Mouse (Mus musculus): Measurements from ENCODE around the gene Tmem219. TPM values are rescaled to one million over a fixed set of nuclear protein-coding genes. Genes with fewer than 3 reads are reported as not detected.

The Tmem219 gene
- 22.8 and 29.8 TPM in 2 replicates for polyA plus RNA-seq (2015; fragmentation: Nextera tagmentation; extraction: Ambion mirVana)

GRCm38 (mm10) chr7:126922624-126923060, at the start of gene Tmem219:
Gene Tmem219 (minus strand): TSS chr7:126922917.

GRCm38 (mm10) chr7:126949793-126950646, 27.3 kb upstream of the Tmem219 start, which contains the start of gene Sez6l2:
Gene Sez6l2 (plus strand): TSS chr7:126950563.

GRCm38 (mm10) chr7:126949403-126949792, 26.7 kb upstream of the Tmem219 start, which contains the start of gene Asphd1:
Gene Asphd1 (minus strand): TSS chr7:126949582.

GRCm38 (mm10) chr7:126928384-126929037, 5.8 kb upstream of the Tmem219 start, which contains the start of gene Kctd13:
Gene Kctd13 (plus strand): TSS chr7:126928879.

GRCm38 (mm10) chr7:126884286-126885164, 38.2 kb downstream of the Tmem219 start, which contains the start of gene Taok2:
Gene Taok2 (minus strand): TSS chr7:126884703.

GRCm38 (mm10) chr7:126862147-126862784, 60.5 kb downstream of the Tmem219 start, which contains the start of gene Ino80e:
Gene Ino80e (minus strand): TSS chr7:126862377.

GRCm38 (mm10) chr7:126861429-126862130, 61.1 kb downstream of the Tmem219 start, which contains the start of gene Hirip3:
Gene Hirip3 (plus strand): TSS chr7:126861972.

GRCm38 (mm10) chr7:126847116-126847420, 75.6 kb downstream of the Tmem219 start, which contains the start of gene Doc2a:
Gene Doc2a (plus strand): TSS chr7:126847416.

Other genes with a start within 250 kb of the Tmem219 start
- gene Sult1a1, start 246.5 kb downstream of the Tmem219 start, polyA plus RNA-seq (2015; fragmentation: Nextera tagmentation; extraction: Ambion mirVana) = 27.9 and 56.4 TPM in 2 replicates
- 73.2 and 75.7 TPM in 2 replicates for gene Bola2, start 227.5 kb downstream of the Tmem219 start, polyA plus RNA-seq (2015; fragmentation: Nextera tagmentation; extraction: Ambion mirVana)
- 3.7 and 5.2 TPM in 2 replicates for gene Slx1b, start 227.1 kb downstream of the Tmem219 start, polyA plus RNA-seq (2015; fragmentation: Nextera tagmentation; extraction: Ambion mirVana)
- gene Coro1a, start 215.1 kb downstream of the Tmem219 start, polyA plus RNA-seq (2015; fragmentation: Nextera tagmentation; extraction: Ambion mirVana) = 12.8 and 18.1 TPM in 2 replicates
- gene Mapk3, start 163.3 kb downstream of the Tmem219 start, polyA plus RNA-seq (2015; fragmentation: Nextera tagmentation; extraction: Ambion mirVana) = 40.3 and 40.6 TPM in 2 replicates
- 1.2 and 2.3 TPM in 2 replicates for gene Gdpd3, start 156.6 kb downstream of the Tmem219 start, polyA plus RNA-seq (2015; fragmentation: Nextera tagmentation; extraction: Ambion mirVana)
- 155 and 192 TPM in 2 replicates for gene Ypel3, start 146.0 kb downstream of the Tmem219 start, polyA plus RNA-seq (2015; fragmentation: Nextera tagmentation; extraction: Ambion mirVana)
- 0.15 and 0.27 TPM in 2 replicates for gene Tbx6, start 141.4 kb downstream of the Tmem219 start, polyA plus RNA-seq (2015; fragmentation: Nextera tagmentation; extraction: Ambion mirVana)
- 94.5 and 113 TPM in 2 replicates for gene Ppp4c, start 130.4 kb downstream of the Tmem219 start, polyA plus RNA-seq (2015; fragmentation: Nextera tagmentation; extraction: Ambion mirVana)
- 1.6 and 1.8 TPM in 2 replicates for gene Fam57b, start 125.2 kb downstream of the Tmem219 start, polyA plus RNA-seq (2015; fragmentation: Nextera tagmentation; extraction: Ambion mirVana)
- not detected in 2 replicates for gene 4930451I11Rik, start 91.3 kb downstream of the Tmem219 start, polyA plus RNA-seq (2015; fragmentation: Nextera tagmentation; extraction: Ambion mirVana)
- 0.24 and 0.37 TPM in 2 replicates for gene Doc2a, start 75.5 kb downstream of the Tmem219 start, polyA plus RNA-seq (2015; fragmentation: Nextera tagmentation; extraction: Ambion mirVana)
- 10.0 TPM in 2 replicates for gene Hirip3, start 60.9 kb downstream of the Tmem219 start, polyA plus RNA-seq (2015; fragmentation: Nextera tagmentation; extraction: Ambion mirVana)
- 28.3 and 39.2 TPM in 2 replicates for gene Ino80e, start 60.5 kb downstream of the Tmem219 start, polyA plus RNA-seq (2015; fragmentation: Nextera tagmentation; extraction: Ambion mirVana)
- gene Taok2, start 38.2 kb downstream of the Tmem219 start, polyA plus RNA-seq (2015; fragmentation: Nextera tagmentation; extraction: Ambion mirVana) = 17.4 and 18.3 TPM in 2 replicates
- 6.0 and 7.1 TPM in 2 replicates for gene Kctd13, start 6.0 kb upstream of the Tmem219 start, polyA plus RNA-seq (2015; fragmentation: Nextera tagmentation; extraction: Ambion mirVana)
- not detected in 2 replicates for gene Asphd1, start 26.7 kb upstream of the Tmem219 start, polyA plus RNA-seq (2015; fragmentation: Nextera tagmentation; extraction: Ambion mirVana)
- gene Sez6l2, start 27.6 kb upstream of the Tmem219 start, polyA plus RNA-seq (2015; fragmentation: Nextera tagmentation; extraction: Ambion mirVana) = 0.65 and 0.96 TPM in 2 replicates
- gene Cdipt, start 53.0 kb upstream of the Tmem219 start, polyA plus RNA-seq (2015; fragmentation: Nextera tagmentation; extraction: Ambion mirVana) = 45.2 and 57.4 TPM in 2 replicates
- gene Cdiptos, start 53.2 kb upstream of the Tmem219 start, polyA plus RNA-seq (2015; fragmentation: Nextera tagmentation; extraction: Ambion mirVana) = 1.2 and 1.6 TPM in 2 replicates
- 13.8 and 18.8 TPM in 2 replicates for gene Mvp, start 91.7 kb upstream of the Tmem219 start, polyA plus RNA-seq (2015; fragmentation: Nextera tagmentation; extraction: Ambion mirVana)
- gene Pagr1b, start 93.6 kb upstream of the Tmem219 start, polyA plus RNA-seq (2015; fragmentation: Nextera tagmentation; extraction: Ambion mirVana) = not detected in 2 replicates
- 37.2 and 37.9 TPM in 2 replicates for gene Pagr1a, start 94.4 kb upstream of the Tmem219 start, polyA plus RNA-seq (2015; fragmentation: Nextera tagmentation; extraction: Ambion mirVana)
- gene Gm42742, start 98.2 kb upstream of the Tmem219 start, polyA plus RNA-seq (2015; fragmentation: Nextera tagmentation; extraction: Ambion mirVana) = 9.2 and 17.4 TPM in 2 replicates
- gene Prrt2, start 98.3 kb upstream of the Tmem219 start, polyA plus RNA-seq (2015; fragmentation: Nextera tagmentation; extraction: Ambion mirVana) = 3.0 and 4.0 TPM in 2 replicates
- 21.3 and 26.0 TPM in 2 replicates for gene Maz, start 104.1 kb upstream of the Tmem219 start, polyA plus RNA-seq (2015; fragmentation: Nextera tagmentation; extraction: Ambion mirVana)
- gene Kif22, start 119.6 kb upstream of the Tmem219 start, polyA plus RNA-seq (2015; fragmentation: Nextera tagmentation; extraction: Ambion mirVana) = 20.9 and 23.2 TPM in 2 replicates
- not detected in 2 replicates for gene Zg16, start 164.4 kb upstream of the Tmem219 start, polyA plus RNA-seq (2015; fragmentation: Nextera tagmentation; extraction: Ambion mirVana)
- 2.4 and 2.7 TPM in 2 replicates for gene AI467606, start 168.4 kb upstream of the Tmem219 start, polyA plus RNA-seq (2015; fragmentation: Nextera tagmentation; extraction: Ambion mirVana)
- gene Qprt, start 199.3 kb upstream of the Tmem219 start, polyA plus RNA-seq (2015; fragmentation: Nextera tagmentation; extraction: Ambion mirVana) = 5.4 and 5.8 TPM in 2 replicates
- gene Spn, start 214.9 kb upstream of the Tmem219 start, polyA plus RNA-seq (2015; fragmentation: Nextera tagmentation; extraction: Ambion mirVana) = 0.22 and 0.63 TPM in 2 replicates